Mouse (Mus musculus): ENCODE data around the gene Ppp4c.

GRCm38 (mm10) chr7:126823202-126823711 lies 31.0 kb upstream of the Ppp4c start:
- no peak for TF ChIP-seq CTCF (conservative IDR thresholded peaks at IDR 0.05; ENCODE audit: insufficient read depth, insufficient read length, low read depth, low read length)
- TF ChIP-seq POLR2A (IDR thresholded peaks at IDR 0.05; ENCODE audit: low read depth, low read length), result no peak
